Mouse (Mus musculus): Measurements from ENCODE around the gene Fmod. TPM values are rescaled to one million over a fixed set of nuclear protein-coding genes. Genes with fewer than 3 reads are reported as not detected.

The Fmod gene
- total and polyA plus RNA-seq, 3 experiments, result not detected

DNA sequence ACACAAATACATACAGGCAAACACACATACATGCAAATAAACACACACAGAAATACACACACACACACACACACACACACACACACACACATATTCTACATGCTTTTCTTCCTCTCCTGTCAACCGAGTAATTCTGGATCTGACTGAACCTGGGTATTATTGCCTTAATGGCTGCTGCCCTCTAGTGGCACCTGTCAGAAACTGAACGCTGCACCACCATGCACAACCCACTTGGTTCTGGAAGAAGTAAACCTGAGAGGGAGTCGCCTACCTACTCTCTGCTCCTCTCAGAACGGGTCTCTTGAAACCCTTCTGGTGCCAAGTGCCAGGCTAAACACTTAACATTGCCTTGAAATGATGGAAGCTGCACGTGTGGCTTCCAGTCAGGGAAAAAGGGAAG lies 11.7 kb downstream of the Fmod start:
- Histone ChIP-seq H3K9me3 (replicated peaks; ENCODE audit: low read length) (no peaks in the 10 kb centered on the region), H3K27me3 (replicated peaks) (peaks cover 56% of the 10 kb centered on the region), H3K4me3 (replicated peaks in 1 of 3; ENCODE audit: low read depth in 2 of 3, low read length in 2 of 3, poor library complexity in 1 of 3) (no peak overlapping the region), H3K27ac (ENCODE audit: insufficient read depth, low read depth) (no peak overlapping the region), H3K4me1 (ENCODE audit: control insufficient read depth in 1 of 2, insufficient read depth in 2 of 2) (peaks cover 3 to 17% of the 10 kb centered on the region in 2 experiments; a peak in 3 of 4 replicates), H3K4me2 (ENCODE audit: insufficient read depth, low read depth, poor library complexity, severe bottlenecking) (no peak overlapping the region), H3K36me3 (replicated peaks in 1 of 2; ENCODE audit: control insufficient read depth in 1 of 2, insufficient read depth in 1 of 2, low read length in 1 of 2) (no peaks in the 10 kb centered on the region), H3K9ac (ENCODE audit: insufficient read depth, low read depth) (no peak overlapping the region), H3K79me2 (replicated peaks; ENCODE audit: control insufficient read depth, extremely low read depth, insufficient read depth, poor library complexity, severe bottlenecking) (no peaks in the 10 kb centered on the region)
- in situ Hi-C loops (cut with MboI; ENCODE audit: low pct_ligation_motif_present, low pct_unique_long_range_greater_than_20kb, low sequenced_read_pairs), result loop anchor here (5.0 to 10.0 kb wide), 3 partner anchors 54 to 306 kb away; no protein-coding TSS in a partner anchor
- TF ChIP-seq JUN (IDR thresholded peaks at IDR 0.05; ENCODE audit: insufficient read depth, low read depth, low read length) (no peak), MEF2A (IDR thresholded peaks at IDR 0.05; ENCODE audit: borderline replicate concordance, low read depth, low read length) (no peak), NRF1 (IDR thresholded peaks at IDR 0.05; ENCODE audit: low read depth, low read length) (no peak), CHD2 (IDR thresholded peaks at IDR 0.05; ENCODE audit: low read length) (no peak), ZC3H11A (IDR thresholded peaks at IDR 0.05; ENCODE audit: low read depth, low read length) (peak; percentile 30; the same call in 1 of the 2 replicates), POLR2A (IDR thresholded peaks at IDR 0.05; ENCODE audit: low read depth, low read length) (no peak), MAFK (IDR thresholded peaks at IDR 0.05; ENCODE audit: insufficient replicate concordance, low read length) (no peak), CTCF (conservative IDR thresholded peaks at IDR 0.05 in 1 of 2, IDR thresholded peaks at IDR 0.05 in 1 of 2; ENCODE audit: low read depth in 2 of 2, low read length in 2 of 2) (peak; percentile 64 to 93; a peak in 3 of 4 replicates), JUND (conservative IDR thresholded peaks at IDR 0.05; ENCODE audit: low read depth, low read length) (peak; percentile 74), UBTF (IDR thresholded peaks at IDR 0.05; ENCODE audit: low read depth, low read length) (no peak), BHLHE40 (IDR thresholded peaks at IDR 0.05; ENCODE audit: low read depth, low read length) (peak; percentile 27; the same call in 1 of the 2 replicates), SMC3 (IDR thresholded peaks at IDR 0.05; ENCODE audit: low read depth, low read length) (peak; percentile 85), E2F4 (IDR thresholded peaks at IDR 0.05; ENCODE audit: insufficient replicate concordance, low read depth, low read length) (no peak), KAT2A (IDR thresholded peaks at IDR 0.05; ENCODE audit: insufficient replicate concordance, low read length) (no peak), ZMIZ1 (IDR thresholded peaks at IDR 0.05; ENCODE audit: low read depth, low read length) (no peak), PAX5 (IDR thresholded peaks at IDR 0.05; ENCODE audit: low read length) (no peak), IRF4 (IDR thresholded peaks at IDR 0.05; ENCODE audit: low read depth, low read length) (peak; percentile 84), POLR2AphosphoS2 (IDR thresholded peaks at IDR 0.05; ENCODE audit: low read depth, low read length) (no peak), ETS1 (conservative IDR thresholded peaks at IDR 0.05; ENCODE audit: low read depth, low read length) (no peak), TCF12 (IDR thresholded peaks at IDR 0.05; ENCODE audit: low read depth, low read length) (no peak), MYC (IDR thresholded peaks at IDR 0.05; ENCODE audit: low read depth, low read length) (0 out of 2 replicates have a peak, but pooled peaks have one; percentile 38), RCOR1 (conservative IDR thresholded peaks at IDR 0.05; ENCODE audit: low read depth, low read length) (no peak), RAD21 (IDR thresholded peaks at IDR 0.05; ENCODE audit: low read depth, low read length) (peak; percentile 91), ELF1 (IDR thresholded peaks at IDR 0.05; ENCODE audit: low read depth, low read length) (no peak), NELFE (IDR thresholded peaks at IDR 0.05; ENCODE audit: low read depth, low read length) (no peak), ZNF384 (IDR thresholded peaks at IDR 0.05; ENCODE audit: low read depth, low read length) (no peak), HCFC1 (IDR thresholded peaks at IDR 0.05; ENCODE audit: low read depth, low read length) (no peak), SIN3A (IDR thresholded peaks at IDR 0.05; ENCODE audit: low read length) (no peak), MXI1 (IDR thresholded peaks at IDR 0.05; ENCODE audit: low read depth, low read length) (no peak), CHD1 (IDR thresholded peaks at IDR 0.05; ENCODE audit: low read depth, low read length) (no peak), MAZ (IDR thresholded peaks at IDR 0.05; ENCODE audit: low read depth, low read length) (no peak)
- DNase-seq (ENCODE audit: extremely low read depth), result peak; percentile 82
- dilution Hi-C loops (cut with MboI; ENCODE audit: extremely low pct_ligation_motif_present, extremely low pct_unique_long_range_greater_than_20kb, low sequenced_read_pairs), result no loop called here
